Mouse (Mus musculus): ENCODE measurements at regions not wholly inside any gene's neighbourhood (a gene's known extent, or its start where the extent isn't known, plus 50 kb on each side); places are given as distances from the start of the nearest gene placed in this dataset.

DNA sequence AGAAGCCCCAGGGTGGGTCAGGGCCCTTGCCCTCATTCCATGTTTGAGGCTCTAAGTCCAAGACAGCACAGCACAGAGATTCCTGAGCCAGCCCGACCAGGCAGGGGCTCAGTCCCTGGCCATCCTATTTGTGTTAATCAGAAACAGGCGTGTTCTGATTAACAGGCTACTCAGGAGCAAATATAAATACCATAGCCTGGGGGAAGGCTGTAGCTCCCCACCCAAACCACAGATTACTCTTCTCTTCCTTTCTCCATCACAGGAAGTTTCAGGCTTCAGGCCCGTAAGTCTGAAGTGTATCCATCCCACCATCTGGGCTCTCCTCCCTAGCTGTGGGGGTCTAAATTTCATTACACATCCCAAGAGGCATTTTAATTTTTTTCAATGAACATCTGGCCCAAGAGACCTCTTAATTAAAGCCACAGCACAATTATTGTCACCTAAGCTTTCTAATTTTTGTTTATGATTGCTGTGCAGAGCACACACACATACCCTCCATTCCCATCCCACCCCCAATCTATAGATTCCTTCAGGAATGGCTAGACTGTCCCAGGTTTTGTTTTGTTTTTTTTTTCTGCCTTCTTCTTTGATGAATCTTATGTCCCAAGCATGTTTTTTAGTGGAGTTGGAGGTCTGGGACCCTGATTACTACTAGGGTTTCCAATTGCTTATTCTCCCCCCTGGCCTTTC is 197.9 kb upstream of the Cdh11 start:
- H3K27ac ChIP-seq (ENCODE audit: low read depth, low read length) = no peak overlapping the region

DNA sequence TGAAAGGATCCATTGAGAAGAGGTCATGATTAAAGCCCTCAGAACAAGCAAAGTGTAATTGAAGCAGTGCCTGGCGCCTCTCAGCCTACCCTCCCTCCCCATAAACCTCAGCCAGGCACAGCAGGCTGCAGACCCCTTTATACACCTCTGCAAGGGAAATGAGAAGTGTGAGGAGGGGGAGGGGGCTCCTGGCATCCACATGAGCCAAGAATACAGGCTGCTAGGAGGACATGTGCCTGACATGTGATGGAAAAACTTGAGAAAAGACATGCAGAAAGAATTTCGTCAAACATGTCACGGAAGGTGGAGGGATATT is 198.4 kb upstream of the Cdh11 start:
- ATAC-seq = no peak

More for the DNA sequence above, 197.9 kb upstream of the Cdh11 start:
- ATAC-seq = no peak
- no peaks in the 10 kb centered on the region for H3K9me3 ChIP-seq (ENCODE audit: control insufficient read depth, low read length)
- no peak overlapping the region for H3K9ac ChIP-seq (ENCODE audit: low read depth, low read length)
- no peak overlapping the region for H3K4me3 ChIP-seq (ENCODE audit: low read length)
- H3K4me1 ChIP-seq (ENCODE audit: control insufficient read depth, insufficient read depth, low read depth, low read length) = no peaks in the 10 kb centered on the region
- H3K27me3 ChIP-seq (replicated peaks; ENCODE audit: control insufficient read depth, insufficient read depth, low read length) = no peaks in the 10 kb centered on the region
- H3K4me2 ChIP-seq (ENCODE audit: low read length) = no peak overlapping the region
- no peaks in the 10 kb centered on the region for H3K36me3 ChIP-seq (ENCODE audit: control insufficient read depth, insufficient read depth, low read length)
- WGBS = 58% methylated on average over 3 of the region's 3 CpGs

DNA sequence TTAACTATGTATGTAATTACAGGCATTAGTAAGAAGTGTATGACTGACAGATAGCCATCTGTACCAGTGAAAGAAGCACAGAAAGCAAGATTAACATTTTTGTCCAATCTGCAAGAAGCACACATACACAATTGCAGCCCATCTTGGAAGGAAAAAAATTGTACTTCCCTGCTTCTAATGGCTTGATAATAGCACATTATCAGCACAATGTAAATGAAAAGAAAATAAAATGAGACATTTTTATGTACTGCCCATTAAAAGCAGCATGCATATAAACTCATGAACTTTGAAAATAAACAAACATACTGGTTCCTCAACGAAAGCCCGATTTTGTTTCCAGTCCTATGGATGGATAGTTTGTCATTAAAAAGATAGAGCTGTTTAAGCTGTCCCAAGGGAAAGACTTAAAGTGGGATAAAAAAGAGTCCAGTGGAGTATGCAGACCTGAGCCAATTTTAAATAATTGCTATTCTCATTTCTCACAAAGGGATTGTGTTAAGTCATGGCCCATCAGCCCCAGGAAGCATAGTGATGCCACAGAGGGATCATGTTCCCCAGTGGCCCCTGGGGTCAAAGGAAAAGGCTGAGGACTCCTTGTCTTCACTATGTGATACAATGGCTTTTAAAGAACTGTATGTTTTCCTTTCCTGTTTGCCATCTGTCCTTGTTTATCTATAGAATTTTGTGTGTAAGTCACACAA is 222.0 kb upstream of the Cdh11 start:
- H3K27me3 ChIP-seq (replicated peaks; ENCODE audit: control insufficient read depth, insufficient read depth, low read length) = no peaks in the 10 kb centered on the region
- no peak for ATAC-seq
- H3K4me1 ChIP-seq (ENCODE audit: control insufficient read depth, insufficient read depth, low read depth, low read length) = no peaks in the 10 kb centered on the region
- 37% methylated on average over 2 of the region's 2 CpGs for WGBS
- H3K9me3 ChIP-seq (ENCODE audit: control insufficient read depth, low read length) = no peaks in the 10 kb centered on the region
- no peaks in the 10 kb centered on the region for H3K36me3 ChIP-seq (ENCODE audit: control insufficient read depth, insufficient read depth, low read length)
- no peak overlapping the region for H3K9ac ChIP-seq (ENCODE audit: low read depth, low read length)
- H3K4me2 ChIP-seq (ENCODE audit: low read length) = no peak overlapping the region
- H3K27ac ChIP-seq (ENCODE audit: low read depth, low read length) = no peak overlapping the region
- no peak overlapping the region for H3K4me3 ChIP-seq (ENCODE audit: low read length)

More for the DNA sequence above, 198.4 kb upstream of the Cdh11 start:
- no peak overlapping the region for H3K4me2 ChIP-seq (ENCODE audit: low read length)
- no peaks in the 10 kb centered on the region for H3K36me3 ChIP-seq (ENCODE audit: control insufficient read depth, insufficient read depth, low read length)
- no peak overlapping the region for H3K4me3 ChIP-seq (ENCODE audit: low read length)
- H3K9me3 ChIP-seq (ENCODE audit: control insufficient read depth, low read length) = no peaks in the 10 kb centered on the region
- no peak overlapping the region for H3K27ac ChIP-seq (ENCODE audit: low read depth, low read length)
- no peaks in the 10 kb centered on the region for H3K4me1 ChIP-seq (ENCODE audit: control insufficient read depth, insufficient read depth, low read depth, low read length)
- no peaks in the 10 kb centered on the region for H3K27me3 ChIP-seq (replicated peaks; ENCODE audit: control insufficient read depth, insufficient read depth, low read length)
- 46% methylated on average over 3 of the region's 3 CpGs for WGBS
- H3K9ac ChIP-seq (ENCODE audit: low read depth, low read length) = no peak overlapping the region

DNA sequence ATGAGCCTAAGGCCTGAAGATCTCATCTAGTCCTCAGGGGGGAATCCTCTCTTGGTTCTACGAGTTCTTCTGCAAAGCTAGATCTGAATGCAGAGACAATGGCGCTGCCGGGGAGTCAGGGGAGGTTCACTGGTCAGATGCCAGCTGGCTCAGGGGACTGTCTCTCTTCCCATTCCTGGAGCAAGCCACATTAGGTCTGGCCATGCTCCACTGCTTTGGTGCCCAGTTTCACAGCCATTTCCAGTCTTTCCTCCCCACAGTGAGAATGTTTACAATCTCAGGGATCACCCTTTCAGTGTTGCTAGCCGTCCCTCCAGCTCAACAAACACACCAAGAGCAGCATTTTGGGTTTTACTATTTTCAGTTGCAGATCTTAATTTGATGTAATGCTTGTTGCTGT is 233.7 kb upstream of the Cdh11 start:
- Histone ChIP-seq H3K27ac (ENCODE audit: low read depth, low read length) (no peak overlapping the region), H3K9ac (ENCODE audit: low read depth, low read length) (no peak overlapping the region), H3K4me3 (ENCODE audit: low read length) (no peak overlapping the region), H3K4me1 (ENCODE audit: control insufficient read depth, insufficient read depth, low read depth, low read length) (no peaks in the 10 kb centered on the region), H3K9me3 (ENCODE audit: control insufficient read depth, low read length) (no peaks in the 10 kb centered on the region), H3K4me2 (ENCODE audit: low read length) (no peak overlapping the region), H3K36me3 (ENCODE audit: control insufficient read depth, insufficient read depth, low read length) (no peaks in the 10 kb centered on the region), H3K27me3 (replicated peaks; ENCODE audit: control insufficient read depth, insufficient read depth, low read length) (no peaks in the 10 kb centered on the region)
- 54% methylated on average over 4 of the region's 4 CpGs for WGBS
- ATAC-seq = no peak

DNA sequence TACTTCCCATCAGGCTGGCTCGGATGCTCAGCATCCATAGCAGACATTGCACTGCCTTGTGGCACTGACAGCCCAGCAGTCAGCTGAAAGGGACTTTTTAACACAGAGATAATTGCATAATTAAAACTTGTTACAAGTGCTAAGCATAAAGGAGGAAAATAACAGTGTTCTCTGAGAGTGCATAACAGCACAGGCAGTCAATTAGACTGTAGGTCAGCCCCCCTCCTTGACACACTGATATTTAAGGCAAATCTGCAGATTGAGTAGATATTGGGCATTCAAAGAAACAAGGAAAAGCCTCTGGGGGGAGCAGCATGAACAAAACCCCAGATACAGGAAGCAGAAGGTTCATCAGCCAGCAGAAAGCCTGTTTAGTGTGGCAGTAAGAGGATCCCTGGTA is 237.8 kb upstream of the Cdh11 start:
- H3K36me3 ChIP-seq (ENCODE audit: control insufficient read depth, insufficient read depth, low read length) = no peaks in the 10 kb centered on the region
- H3K4me1 ChIP-seq (ENCODE audit: control insufficient read depth, insufficient read depth, low read depth, low read length) = no peaks in the 10 kb centered on the region
- H3K4me3 ChIP-seq (ENCODE audit: low read length) = no peak overlapping the region
- H3K27me3 ChIP-seq (replicated peaks; ENCODE audit: control insufficient read depth, insufficient read depth, low read length) = no peaks in the 10 kb centered on the region
- 59% methylated on average over 1 of the region's 1 CpGs for WGBS
- H3K9ac ChIP-seq (ENCODE audit: low read depth, low read length) = no peak overlapping the region
- no peak overlapping the region for H3K4me2 ChIP-seq (ENCODE audit: low read length)
- H3K9me3 ChIP-seq (ENCODE audit: control insufficient read depth, low read length) = no peaks in the 10 kb centered on the region
- H3K27ac ChIP-seq (ENCODE audit: low read depth, low read length) = no peak overlapping the region
- no peak for ATAC-seq

DNA sequence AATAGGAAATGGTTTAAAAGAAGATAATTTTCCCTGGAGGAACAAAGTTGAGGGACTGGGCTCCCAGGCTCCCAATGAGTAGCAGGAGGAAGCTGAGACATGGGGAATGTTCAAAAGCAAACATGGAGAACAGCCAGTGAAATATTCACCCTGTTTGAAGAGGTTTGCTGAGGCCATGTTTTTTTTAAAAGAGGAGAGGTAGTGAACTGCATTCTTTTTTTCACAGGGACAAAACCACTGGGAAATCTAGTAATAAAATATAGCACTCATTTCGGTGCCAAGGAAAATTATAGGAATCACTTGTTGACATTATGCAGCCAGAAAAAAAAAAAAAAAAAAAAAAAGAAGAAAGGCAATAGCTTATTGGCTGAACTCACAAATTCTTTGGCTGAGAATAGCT is 246.3 kb upstream of the Cdh11 start:
- H3K4me3 ChIP-seq (ENCODE audit: low read length) = no peak overlapping the region
- no peak for ATAC-seq
- 76% methylated on average over 1 of the region's 1 CpGs for WGBS

DNA sequence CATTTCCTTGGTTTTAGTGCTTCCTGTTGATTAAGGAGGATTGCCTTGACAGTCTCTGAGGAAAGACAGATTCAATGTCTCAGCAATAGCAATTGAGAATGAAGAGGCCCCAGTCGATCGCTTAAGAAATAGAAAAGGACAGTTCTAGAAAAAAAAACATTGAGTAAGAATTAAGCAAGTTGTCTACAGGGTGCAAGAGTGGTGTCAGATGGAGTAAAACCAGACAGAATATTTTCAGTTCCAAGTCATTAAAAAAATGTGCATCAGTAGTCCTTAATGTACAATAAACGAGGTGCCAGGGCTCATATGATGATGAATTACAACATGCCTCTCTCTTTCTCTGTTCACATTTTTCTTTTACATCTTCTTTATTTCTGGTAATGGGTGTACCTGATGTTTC is 248.5 kb upstream of the Cdh11 start:
- Histone ChIP-seq H3K27ac (ENCODE audit: low read depth, low read length) (no peak overlapping the region), H3K36me3 (ENCODE audit: control insufficient read depth, insufficient read depth, low read length) (no peaks in the 10 kb centered on the region), H3K27me3 (replicated peaks; ENCODE audit: control insufficient read depth, insufficient read depth, low read length) (no peaks in the 10 kb centered on the region), H3K9ac (ENCODE audit: low read depth, low read length) (no peak overlapping the region), H3K4me1 (ENCODE audit: control insufficient read depth, insufficient read depth, low read depth, low read length) (no peaks in the 10 kb centered on the region), H3K4me3 (ENCODE audit: low read length) (no peak overlapping the region), H3K9me3 (ENCODE audit: control insufficient read depth, low read length) (no peaks in the 10 kb centered on the region), H3K4me2 (ENCODE audit: low read length) (no peak overlapping the region)
- no peak for ATAC-seq
- WGBS = 68% methylated on average over 3 of the region's 3 CpGs

More for the DNA sequence above, 246.3 kb upstream of the Cdh11 start:
- Histone ChIP-seq H3K36me3 (ENCODE audit: control insufficient read depth, insufficient read depth, low read length) (no peaks in the 10 kb centered on the region), H3K27ac (ENCODE audit: low read depth, low read length) (no peak overlapping the region), H3K4me2 (ENCODE audit: low read length) (no peak overlapping the region), H3K9ac (ENCODE audit: low read depth, low read length) (no peak overlapping the region), H3K4me1 (ENCODE audit: control insufficient read depth, insufficient read depth, low read depth, low read length) (no peaks in the 10 kb centered on the region), H3K27me3 (replicated peaks; ENCODE audit: control insufficient read depth, insufficient read depth, low read length) (no peaks in the 10 kb centered on the region), H3K9me3 (ENCODE audit: control insufficient read depth, low read length) (no peaks in the 10 kb centered on the region)

DNA sequence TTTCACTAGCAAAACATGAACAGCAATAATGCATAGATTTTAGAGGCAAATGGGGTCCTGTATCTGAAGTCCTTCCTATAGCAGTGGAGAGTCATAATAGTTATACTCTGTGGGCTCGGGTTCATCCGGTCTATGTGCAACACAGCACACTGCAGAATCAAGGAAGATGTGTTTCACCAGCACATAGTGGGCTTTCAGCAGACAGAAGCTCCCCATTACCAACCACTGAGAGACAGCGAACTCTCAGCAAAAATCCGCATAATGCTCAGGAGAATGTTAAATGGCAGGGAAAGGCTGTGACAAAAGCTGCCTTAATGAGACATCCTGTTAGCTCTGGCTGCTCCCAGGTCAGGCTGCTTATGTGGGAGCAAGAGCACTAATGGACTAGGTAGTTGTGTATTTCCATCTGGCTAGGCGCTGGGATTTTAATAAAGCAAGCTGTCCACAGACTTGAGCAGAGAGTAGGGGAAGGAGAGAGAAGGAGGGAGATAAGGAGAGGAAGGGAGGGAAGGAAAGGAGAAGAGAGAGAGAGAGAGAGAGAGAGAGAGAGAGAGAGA is 286.7 kb upstream of the Cdh11 start:
- ATAC-seq = no peak
- no peak overlapping the region for H3K4me2 ChIP-seq (ENCODE audit: low read length)
- no peaks in the 10 kb centered on the region for H3K36me3 ChIP-seq (ENCODE audit: control insufficient read depth, insufficient read depth, low read length)
- H3K4me1 ChIP-seq (ENCODE audit: control insufficient read depth, insufficient read depth, low read depth, low read length) = no peaks in the 10 kb centered on the region
- WGBS = 56% methylated on average over 5 of the region's 5 CpGs
- H3K9me3 ChIP-seq (ENCODE audit: control insufficient read depth, low read length) = no peaks in the 10 kb centered on the region
- no peaks in the 10 kb centered on the region for H3K27me3 ChIP-seq (replicated peaks; ENCODE audit: control insufficient read depth, insufficient read depth, low read length)
- H3K27ac ChIP-seq (ENCODE audit: low read depth, low read length) = no peak overlapping the region
- H3K4me3 ChIP-seq (ENCODE audit: low read length) = no peak overlapping the region
- no peak overlapping the region for H3K9ac ChIP-seq (ENCODE audit: low read depth, low read length)

DNA sequence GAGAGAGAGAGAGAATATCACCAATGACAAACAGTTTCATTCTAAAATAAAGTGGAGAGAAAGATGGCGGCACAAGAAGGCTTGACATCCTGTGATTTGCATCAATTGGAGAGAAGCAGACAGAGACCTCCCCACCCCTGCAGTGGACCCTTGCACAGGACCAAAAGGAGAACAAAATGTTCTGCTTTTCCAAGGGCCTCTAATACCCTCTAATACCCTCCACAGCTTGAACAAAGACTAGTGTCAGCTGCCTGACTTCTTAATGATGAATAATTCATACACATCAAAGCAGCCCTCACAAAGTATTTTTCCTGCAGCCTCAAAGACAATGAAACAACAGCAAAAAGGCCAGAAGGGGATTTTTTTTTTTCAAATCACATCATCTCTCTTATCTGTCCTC is 287.2 kb upstream of the Cdh11 start:
- Histone ChIP-seq H3K9me3 (ENCODE audit: control insufficient read depth, low read length) (no peaks in the 10 kb centered on the region), H3K36me3 (ENCODE audit: control insufficient read depth, insufficient read depth, low read length) (no peaks in the 10 kb centered on the region), H3K27me3 (replicated peaks; ENCODE audit: control insufficient read depth, insufficient read depth, low read length) (no peaks in the 10 kb centered on the region), H3K4me1 (ENCODE audit: control insufficient read depth, insufficient read depth, low read depth, low read length) (no peaks in the 10 kb centered on the region), H3K27ac (ENCODE audit: low read depth, low read length) (no peak overlapping the region), H3K4me2 (ENCODE audit: low read length) (no peak overlapping the region), H3K4me3 (ENCODE audit: low read length) (no peak overlapping the region), H3K9ac (ENCODE audit: low read depth, low read length) (no peak overlapping the region)
- WGBS = 24% methylated on average over 1 of the region's 1 CpGs
- ATAC-seq = no peak

Measured in hindbrain, embryonic 16.5 days (tissue).